Mouse (Mus musculus): ENCODE measurements at regions not wholly inside any gene's neighbourhood (a gene's known extent, or its start where the extent isn't known, plus 50 kb on each side); places are given as distances from the start of the nearest gene placed in this dataset.

- no peaks in the 10 kb centered on the region for H3K36me3 ChIP-seq
- no peaks in the 10 kb centered on the region for H3K27me3 ChIP-seq (ENCODE audit: low read depth, poor library complexity, severe bottlenecking)
- no peaks in the 10 kb centered on the region for H3K9me3 ChIP-seq (replicated peaks)
- 47% methylated on average over 4 of the region's 4 CpGs for WGBS
- no peak overlapping the region for H3K4me3 ChIP-seq
- DNase-seq (ENCODE audit: low spot score): no peak
- peaks cover 7% of the 10 kb centered on the region; the same call in 1 of the 2 replicates for H3K4me1 ChIP-seq
- H3K27ac ChIP-seq (replicated peaks): no peak overlapping the region
Observed at GRCm38 (mm10) chr2:171690781-171691180, 352.5 kb downstream of the Cbln4 start.

GRCm38 (mm10) chr2:171689102-171689501, 354.2 kb downstream of the Cbln4 start:
- Histone ChIP-seq H3K27ac (replicated peaks) (no peak overlapping the region), H3K36me3 (no peaks in the 10 kb centered on the region), H3K4me3 (no peak overlapping the region), H3K9me3 (replicated peaks) (no peaks in the 10 kb centered on the region), H3K27me3 (ENCODE audit: low read depth, poor library complexity, severe bottlenecking) (no peaks in the 10 kb centered on the region), H3K4me1 (peaks cover 7% of the 10 kb centered on the region; the same call in 1 of the 2 replicates)
- WGBS: 30% methylated on average over 4 of the region's 4 CpGs
- DNase-seq (ENCODE audit: low spot score): no peak

DNA sequence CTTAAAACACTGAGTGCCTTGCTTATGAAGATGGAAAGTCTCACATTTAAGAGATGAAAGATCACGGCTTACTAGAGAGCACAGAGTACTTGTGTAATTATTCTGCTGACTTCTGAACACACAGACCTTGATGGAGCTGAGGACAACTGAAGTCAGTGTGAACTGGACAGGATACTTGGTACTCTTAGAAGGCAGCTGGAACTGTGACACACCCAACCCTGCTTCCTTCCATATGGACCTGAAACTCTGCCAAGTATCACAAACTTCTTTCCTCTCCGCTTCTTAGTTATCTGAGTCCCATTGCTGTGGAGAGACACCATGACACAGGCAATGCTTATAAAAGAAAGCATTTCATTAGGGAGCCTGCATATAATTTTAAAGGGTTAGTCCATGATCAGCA, 365.3 kb downstream of the Cbln4 start:
- DNase-seq (ENCODE audit: low spot score): no peak
- Histone ChIP-seq H3K9me3 (replicated peaks) (0 out of 2 replicates have a peak, but pooled peaks cover 5% of the 10 kb centered on the region), H3K27ac (replicated peaks) (no peak overlapping the region), H3K4me3 (no peak overlapping the region), H3K4me1 (no peaks in the 10 kb centered on the region), H3K36me3 (no peaks in the 10 kb centered on the region), H3K27me3 (ENCODE audit: low read depth, poor library complexity, severe bottlenecking) (no peaks in the 10 kb centered on the region)
- WGBS: 94% methylated on average over 2 of the region's 2 CpGs

DNA sequence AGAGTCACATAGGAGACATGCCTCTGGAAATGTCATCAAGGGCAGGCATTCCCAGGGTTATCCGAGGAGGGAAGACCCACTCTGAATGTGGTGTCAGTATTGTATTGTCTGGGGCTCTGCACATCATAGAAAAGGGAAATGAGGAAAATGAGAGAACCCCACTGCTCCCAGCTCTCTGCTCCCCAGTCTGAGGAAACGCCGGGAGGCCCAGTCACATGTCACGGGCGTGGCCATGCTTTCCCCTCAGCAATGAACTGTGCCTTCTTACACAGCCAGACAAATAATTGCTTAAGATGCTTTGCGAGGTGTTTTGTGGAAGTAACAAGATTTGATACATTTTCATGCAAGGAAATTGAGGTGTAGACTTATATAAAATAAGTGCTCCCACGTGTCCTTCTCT, 366.1 kb downstream of the Cbln4 start:
- Histone ChIP-seq H3K9me3 (replicated peaks) (0 out of 2 replicates have a peak, but pooled peaks cover 5% of the 10 kb centered on the region), H3K4me1 (no peaks in the 10 kb centered on the region), H3K4me3 (no peak overlapping the region), H3K36me3 (no peaks in the 10 kb centered on the region), H3K27ac (replicated peaks) (no peak overlapping the region), H3K27me3 (ENCODE audit: low read depth, poor library complexity, severe bottlenecking) (no peaks in the 10 kb centered on the region)
- WGBS: 87% methylated on average over 7 of the region's 7 CpGs
- no peak for DNase-seq (ENCODE audit: low spot score)

DNA sequence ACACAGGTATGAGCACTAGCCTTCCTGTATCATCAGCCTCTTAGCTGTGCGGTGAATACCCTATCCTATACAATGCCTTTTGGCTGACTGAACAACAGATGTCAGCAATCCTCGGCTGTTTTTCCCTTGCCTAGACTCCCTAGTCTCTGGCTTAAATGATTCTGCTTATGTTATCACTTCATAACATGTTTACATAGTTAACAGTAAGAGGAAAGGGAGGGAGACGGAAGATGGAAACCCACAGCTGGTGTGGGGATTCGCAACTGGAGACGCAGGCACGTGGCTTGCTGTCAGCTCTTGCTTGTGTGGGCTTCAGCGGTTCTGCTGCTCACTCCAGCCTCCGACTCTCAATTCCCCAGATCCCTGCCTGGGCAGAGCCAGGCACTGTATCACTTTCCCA, 367.2 kb downstream of the Cbln4 start:
- Histone ChIP-seq H3K27ac (replicated peaks) (no peak overlapping the region), H3K4me3 (no peak overlapping the region), H3K4me1 (no peaks in the 10 kb centered on the region), H3K36me3 (no peaks in the 10 kb centered on the region), H3K9me3 (replicated peaks) (0 out of 2 replicates have a peak, but pooled peaks cover 5% of the 10 kb centered on the region), H3K27me3 (ENCODE audit: low read depth, poor library complexity, severe bottlenecking) (no peaks in the 10 kb centered on the region)
- WGBS: 83% methylated on average over 8 of the region's 8 CpGs
- no peak for DNase-seq (ENCODE audit: low spot score)

GRCm38 (mm10) chr2:171675411-171675810, 367.9 kb downstream of the Cbln4 start:
- no peak for DNase-seq (ENCODE audit: low spot score)
- Histone ChIP-seq H3K4me1 (no peaks in the 10 kb centered on the region), H3K27ac (replicated peaks) (no peak overlapping the region), H3K4me3 (no peak overlapping the region), H3K27me3 (ENCODE audit: low read depth, poor library complexity, severe bottlenecking) (no peaks in the 10 kb centered on the region), H3K9me3 (replicated peaks) (0 out of 2 replicates have a peak, but pooled peaks cover 5% of the 10 kb centered on the region), H3K36me3 (no peaks in the 10 kb centered on the region)
- WGBS: 76% methylated on average over 2 of the region's 2 CpGs

- 91% methylated on average over 8 of the region's 8 CpGs for WGBS
- no peak overlapping the region for H3K4me3 ChIP-seq
- H3K27me3 ChIP-seq (ENCODE audit: low read depth, poor library complexity, severe bottlenecking): no peaks in the 10 kb centered on the region
- no peak overlapping the region for H3K27ac ChIP-seq (replicated peaks)
- 0 out of 2 replicates have a peak, but pooled peaks cover 5% of the 10 kb centered on the region for H3K9me3 ChIP-seq (replicated peaks)
- no peak for DNase-seq (ENCODE audit: low spot score)
- H3K4me1 ChIP-seq: no peaks in the 10 kb centered on the region
- H3K36me3 ChIP-seq: no peaks in the 10 kb centered on the region
Observed at GRCm38 (mm10) chr2:171670945-171671547, 372.2 kb downstream of the Cbln4 start.

GRCm38 (mm10) chr2:171668791-171669645, 374.2 kb downstream of the Cbln4 start:
- Histone ChIP-seq H3K4me3 (no peak overlapping the region), H3K27me3 (ENCODE audit: low read depth, poor library complexity, severe bottlenecking) (no peaks in the 10 kb centered on the region), H3K9me3 (replicated peaks) (0 out of 2 replicates have a peak, but pooled peaks cover 5% of the 10 kb centered on the region), H3K27ac (replicated peaks) (no peak overlapping the region), H3K4me1 (no peaks in the 10 kb centered on the region), H3K36me3 (no peaks in the 10 kb centered on the region)
- WGBS: 73% methylated on average over 4 of the region's 4 CpGs
- DNase-seq (ENCODE audit: low spot score): no peak

- Histone ChIP-seq H3K4me3 (no peak overlapping the region), H3K4me1 (peaks cover 13% of the 10 kb centered on the region), H3K36me3 (no peaks in the 10 kb centered on the region), H3K9me3 (replicated peaks) (no peaks in the 10 kb centered on the region), H3K27ac (replicated peaks) (no peak overlapping the region), H3K27me3 (ENCODE audit: low read depth, poor library complexity, severe bottlenecking) (no peaks in the 10 kb centered on the region)
- 90% methylated on average over 6 of the region's 6 CpGs for WGBS
- no peak for DNase-seq (ENCODE audit: low spot score)
Observed at GRCm38 (mm10) chr2:171662571-171662970, 380.7 kb downstream of the Cbln4 start.

DNA sequence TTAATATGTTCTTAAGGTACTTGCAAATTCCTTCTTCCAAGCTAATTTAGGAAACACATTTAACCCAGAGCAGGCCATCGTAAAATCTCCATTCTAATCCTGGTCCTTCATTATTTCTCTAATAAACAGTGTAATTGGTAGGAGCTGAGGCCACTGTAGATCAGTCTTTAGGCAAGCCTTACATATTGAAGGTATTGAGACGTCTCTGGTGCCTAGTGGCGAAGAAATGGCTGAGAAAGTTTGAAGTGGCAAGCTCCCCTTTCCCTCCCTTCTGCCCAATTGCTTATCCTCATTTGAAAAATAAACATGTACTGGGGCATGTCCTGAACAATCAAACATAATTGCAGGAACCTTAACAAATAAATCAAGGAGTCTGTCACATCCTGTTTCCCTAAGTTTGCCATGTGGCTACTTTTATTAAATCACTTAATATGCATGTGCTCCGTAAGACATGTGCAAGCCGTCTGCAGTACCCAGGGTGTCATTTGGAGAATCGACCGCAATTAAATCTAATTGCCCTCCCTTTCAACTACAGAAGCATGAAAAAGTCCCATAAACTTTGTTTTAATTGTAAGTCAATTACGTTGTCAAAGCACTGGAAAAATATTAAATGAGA, 381.3 kb downstream of the Cbln4 start:
- H3K36me3 ChIP-seq: no peaks in the 10 kb centered on the region
- H3K4me1 ChIP-seq: peaks cover 19% of the 10 kb centered on the region
- no peak overlapping the region for H3K27ac ChIP-seq (replicated peaks)
- H3K27me3 ChIP-seq (ENCODE audit: low read depth, poor library complexity, severe bottlenecking): no peaks in the 10 kb centered on the region
- DNase-seq (ENCODE audit: low spot score): no peak
- no peak overlapping the region for H3K4me3 ChIP-seq
- WGBS: 89% methylated on average over 8 of the region's 8 CpGs
- no peaks in the 10 kb centered on the region for H3K9me3 ChIP-seq (replicated peaks)

DNA sequence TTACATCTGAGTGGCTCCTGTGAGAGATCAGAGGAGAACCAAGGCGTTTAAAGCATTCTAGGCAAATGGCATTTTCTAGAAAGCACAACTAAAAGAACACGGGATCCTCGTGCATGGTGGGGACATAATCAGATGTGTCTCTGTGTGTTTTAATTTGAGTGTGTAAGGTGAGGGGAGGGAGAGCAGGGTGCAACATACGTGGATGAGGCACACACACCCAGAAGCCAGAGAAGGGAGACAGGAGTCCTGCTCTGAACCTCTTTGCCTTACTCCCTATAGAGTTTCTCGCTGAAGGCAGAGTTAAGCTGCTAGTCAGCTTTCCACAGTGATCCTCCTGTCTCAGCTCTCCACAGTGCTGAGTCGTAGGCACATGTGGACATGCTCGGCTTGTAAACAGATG, 386.1 kb downstream of the Cbln4 start:
- Histone ChIP-seq H3K27me3 (ENCODE audit: low read depth, poor library complexity, severe bottlenecking) (no peaks in the 10 kb centered on the region), H3K36me3 (no peaks in the 10 kb centered on the region), H3K27ac (replicated peaks) (no peak overlapping the region), H3K4me1 (peaks cover 21% of the 10 kb centered on the region), H3K9me3 (replicated peaks) (no peaks in the 10 kb centered on the region), H3K4me3 (no peak overlapping the region)
- 52% methylated on average over 7 of the region's 7 CpGs for WGBS
- DNase-seq (ENCODE audit: low spot score): no peak

DNA sequence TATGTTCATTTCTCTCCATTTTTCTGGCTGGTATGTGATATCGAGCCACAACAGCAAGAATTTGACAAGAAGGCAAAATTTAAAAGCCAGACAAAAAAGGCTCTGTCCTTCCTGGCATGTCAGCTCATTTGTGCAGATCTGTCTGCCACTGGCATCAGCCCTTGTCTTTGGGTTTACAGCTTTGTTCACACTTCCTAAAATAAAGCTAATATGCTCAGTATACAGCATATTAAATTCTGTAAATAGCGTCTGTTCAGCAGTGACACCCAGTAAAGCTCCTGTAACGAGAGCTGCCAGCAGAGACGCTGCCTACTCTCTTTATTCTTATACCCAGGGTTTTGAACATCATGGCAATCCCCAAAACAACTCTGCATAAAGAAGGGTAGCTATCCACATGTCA, 401.5 kb downstream of the Cbln4 start:
- Histone ChIP-seq H3K9me3 (replicated peaks) (no peaks in the 10 kb centered on the region), H3K27ac (replicated peaks) (no peak overlapping the region), H3K27me3 (ENCODE audit: low read depth, poor library complexity, severe bottlenecking) (no peaks in the 10 kb centered on the region), H3K4me1 (peaks cover 7% of the 10 kb centered on the region), H3K4me3 (no peak overlapping the region), H3K36me3 (no peaks in the 10 kb centered on the region)
- DNase-seq (ENCODE audit: low spot score): no peak
- 93% methylated on average over 4 of the region's 4 CpGs for WGBS

GRCm38 (mm10) chr2:171640478-171640877, 402.8 kb downstream of the Cbln4 start:
- H3K4me3 ChIP-seq: no peak overlapping the region
- WGBS: 89% methylated on average over 9 of the region's 9 CpGs
- no peaks in the 10 kb centered on the region for H3K27me3 ChIP-seq (ENCODE audit: low read depth, poor library complexity, severe bottlenecking)
- no peaks in the 10 kb centered on the region for H3K36me3 ChIP-seq
- H3K9me3 ChIP-seq (replicated peaks): no peaks in the 10 kb centered on the region
- DNase-seq (ENCODE audit: low spot score): no peak
- H3K27ac ChIP-seq (replicated peaks): no peak overlapping the region
- peaks cover 8% of the 10 kb centered on the region for H3K4me1 ChIP-seq

Data from midbrain, embryonic 10.5 days (tissue).